Mouse (Mus musculus): ENCODE data around the gene C1qtnf2.
A peak's percentile ranks its signal among the peaks of the same experiment; 100 is the strongest.

The C1qtnf2 gene

DNA sequence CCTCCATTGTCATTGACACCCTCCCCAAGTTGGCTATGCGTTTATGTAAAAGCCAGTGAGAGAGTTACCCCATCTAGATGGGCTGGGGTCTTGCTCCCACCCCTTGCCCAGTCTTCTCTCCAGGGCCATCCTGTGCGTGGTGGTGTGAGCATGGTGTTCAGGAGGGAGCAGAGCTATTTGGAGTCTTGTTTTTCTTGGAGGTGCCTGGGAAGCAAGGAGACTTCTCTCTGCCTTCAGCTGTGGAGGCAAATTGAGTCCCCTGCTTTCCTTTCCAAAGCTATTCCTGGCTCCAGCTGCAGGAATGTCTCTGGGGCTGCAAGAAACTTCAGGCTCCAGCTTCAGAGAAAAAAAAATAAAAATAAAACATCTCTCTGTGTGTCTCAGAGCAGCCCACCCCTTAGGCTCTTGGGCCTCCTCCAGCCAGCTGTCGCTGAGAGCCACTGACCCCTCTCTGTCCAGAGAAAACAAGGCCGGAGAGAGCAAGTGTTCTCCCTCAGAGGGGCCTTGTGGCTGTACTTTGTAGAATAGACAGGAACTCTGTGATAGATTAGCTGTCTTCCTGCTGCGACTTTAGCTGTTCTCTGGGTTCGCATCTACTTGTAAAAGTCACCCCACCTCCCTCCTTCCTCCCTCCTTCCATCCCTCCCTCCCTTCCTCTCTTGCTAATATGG is 9.2 kb downstream of the C1qtnf2 start:
- DNase-seq (ENCODE audit: low spot score in 2 of 2): no peak

DNA sequence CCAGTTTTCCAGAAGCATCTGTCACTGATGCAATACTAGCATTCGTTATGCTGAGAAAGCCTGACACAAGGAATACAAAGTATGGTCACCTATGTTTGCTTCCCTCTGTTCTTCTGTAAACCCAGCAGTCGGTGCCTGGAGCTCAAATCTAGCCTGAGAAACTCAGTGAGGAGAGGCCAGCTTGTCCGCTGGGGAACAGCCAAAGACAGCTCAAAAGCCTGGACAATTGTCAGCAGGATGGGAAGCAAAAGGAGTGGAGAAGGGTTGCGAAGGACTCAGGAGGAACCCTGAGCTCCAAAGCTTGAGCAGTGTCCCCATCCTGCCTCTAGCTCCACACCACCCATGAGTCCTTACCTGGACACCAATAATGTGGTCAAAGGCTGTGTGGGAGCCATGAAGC is 10.0 kb downstream of the C1qtnf2 start:
- DNase-seq (ENCODE audit: low spot score in 2 of 2): no peak

DNA sequence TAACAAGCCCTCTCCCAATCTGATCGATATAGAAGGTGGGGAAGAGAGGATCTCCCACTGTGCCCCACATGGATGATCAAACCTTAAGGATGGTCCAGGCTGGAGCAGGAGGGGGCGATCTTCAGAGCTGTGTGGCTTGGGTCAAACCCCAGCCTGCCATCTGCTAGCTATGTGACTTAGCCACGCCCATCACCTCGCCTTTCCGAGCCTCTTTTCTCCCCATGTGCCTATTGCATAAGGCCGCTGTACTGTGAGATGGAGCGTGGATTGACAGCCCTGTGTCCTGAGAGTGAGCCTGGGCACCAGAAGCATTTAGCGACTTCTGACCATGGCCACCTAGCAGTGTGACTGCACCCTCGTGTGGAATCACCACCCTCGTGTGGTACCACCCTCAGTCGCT is 10.6 kb downstream of the C1qtnf2 start:
- DNase-seq (ENCODE audit: low spot score in 2 of 2): no peak

DNA sequence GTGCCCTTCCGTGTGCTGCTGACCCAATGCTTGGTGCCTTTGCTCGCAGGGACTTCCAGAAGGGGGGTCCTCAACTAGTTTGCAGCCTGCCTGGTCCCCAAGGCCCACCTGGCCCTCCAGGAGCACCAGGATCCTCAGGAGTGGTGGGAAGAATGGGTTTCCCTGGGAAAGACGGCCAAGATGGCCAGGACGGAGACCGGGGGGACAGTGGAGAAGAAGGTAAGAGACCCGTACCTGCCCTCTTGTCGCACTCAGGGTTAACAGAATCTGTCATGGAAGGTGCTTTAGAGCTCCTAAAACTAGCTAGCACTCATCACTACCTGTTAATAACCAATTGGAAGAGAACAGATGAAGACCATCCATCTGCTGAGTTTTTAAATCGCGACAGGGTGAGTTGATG is 11.8 kb downstream of the C1qtnf2 start:
- DNase-seq (ENCODE audit: low spot score in 2 of 2): no peak

DNA sequence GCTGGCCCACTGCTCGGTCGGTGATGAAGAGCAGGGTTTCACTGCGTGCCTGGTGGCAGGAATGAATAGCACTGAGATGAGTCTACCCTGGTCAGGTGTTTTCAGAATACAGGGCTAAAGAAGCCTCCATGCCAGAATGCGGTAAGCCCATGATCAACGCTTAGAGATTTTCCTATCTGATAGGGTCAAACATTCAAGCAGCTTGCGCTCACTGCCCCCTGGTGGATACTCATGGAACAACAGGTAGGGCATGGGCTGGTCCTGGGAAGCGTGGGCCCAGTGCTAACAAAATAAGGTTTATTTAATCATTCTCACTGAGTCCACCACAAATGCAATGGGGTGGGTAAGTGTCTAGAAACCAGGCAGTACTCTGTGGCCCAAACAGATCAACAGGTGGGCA is 18.6 kb downstream of the C1qtnf2 start:
- peak; percentile 67 to 73 for DNase-seq (ENCODE audit: low spot score in 2 of 2)

DNA sequence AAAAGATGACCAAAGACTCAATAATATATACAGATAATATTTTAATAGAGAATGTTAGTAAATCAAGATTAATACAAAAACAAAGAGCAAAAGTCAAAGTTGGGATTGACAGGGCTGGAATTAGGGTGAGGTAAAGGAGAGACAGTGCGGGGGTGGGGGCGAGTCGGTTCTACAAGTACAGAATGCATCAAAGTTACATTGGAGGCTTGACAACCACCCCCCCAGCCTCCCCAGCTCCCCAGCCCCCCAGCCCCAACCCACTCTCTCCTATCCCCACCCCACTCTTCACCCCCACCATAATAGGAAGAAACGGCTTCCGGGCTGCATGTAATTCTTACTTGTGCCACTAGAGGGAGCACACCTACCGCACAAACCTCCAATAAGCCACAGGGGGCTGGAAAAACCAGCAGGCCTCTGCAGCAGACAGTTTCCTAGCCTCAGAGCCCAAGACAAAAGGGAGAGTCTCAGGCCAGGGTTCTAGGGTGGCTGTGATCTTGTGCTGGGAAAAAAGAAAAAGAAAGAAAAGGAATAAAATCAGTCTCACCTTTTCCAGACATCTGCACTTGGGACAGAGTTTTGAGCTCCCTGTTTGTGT is 19.8 kb downstream of the C1qtnf2 start:
- peak; percentile 72 to 75 for DNase-seq (ENCODE audit: low spot score in 2 of 2)

DNA sequence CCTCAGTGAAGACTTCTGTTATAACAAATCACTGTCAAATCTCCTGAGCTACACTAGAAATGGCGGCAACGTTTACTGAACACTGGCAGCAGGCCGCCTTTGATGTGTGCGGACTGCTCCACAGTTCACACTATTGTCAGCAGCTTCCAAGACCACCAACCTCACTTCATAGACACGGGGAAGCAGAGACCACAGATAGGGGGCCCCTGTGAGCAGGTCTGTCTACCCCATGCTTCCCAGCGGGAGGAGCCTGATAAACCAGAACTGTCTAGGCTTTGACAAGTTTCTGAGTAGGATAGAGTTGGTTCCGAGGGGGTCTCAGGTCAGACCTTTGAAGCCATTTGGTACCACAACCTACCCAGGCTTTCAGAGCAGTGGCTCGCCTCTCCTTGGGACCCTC is 21.0 kb downstream of the C1qtnf2 start:
- no peak for DNase-seq (ENCODE audit: low spot score in 2 of 2)

DNA sequence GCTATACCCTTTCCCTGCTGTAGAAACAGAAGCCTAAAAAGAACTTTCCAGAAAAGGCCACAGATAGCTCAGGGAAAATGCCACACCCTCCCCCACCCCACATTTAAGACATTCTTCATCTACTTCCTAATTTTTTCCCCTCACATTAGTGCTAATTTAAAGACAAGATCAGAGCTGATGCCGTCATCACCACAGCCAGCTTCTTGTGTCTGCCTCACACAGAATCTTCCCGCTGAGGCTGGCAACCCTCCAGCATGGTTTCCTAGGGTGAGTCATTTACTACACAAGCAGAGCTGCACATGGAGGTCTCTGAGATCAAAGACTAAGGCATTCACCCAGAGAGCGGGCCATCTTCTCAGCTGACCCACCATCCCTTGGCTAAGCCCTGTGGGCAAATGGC is 21.5 kb downstream of the C1qtnf2 start:
- DNase-seq (ENCODE audit: low spot score in 2 of 2): peak; percentile 51 to 55

DNA sequence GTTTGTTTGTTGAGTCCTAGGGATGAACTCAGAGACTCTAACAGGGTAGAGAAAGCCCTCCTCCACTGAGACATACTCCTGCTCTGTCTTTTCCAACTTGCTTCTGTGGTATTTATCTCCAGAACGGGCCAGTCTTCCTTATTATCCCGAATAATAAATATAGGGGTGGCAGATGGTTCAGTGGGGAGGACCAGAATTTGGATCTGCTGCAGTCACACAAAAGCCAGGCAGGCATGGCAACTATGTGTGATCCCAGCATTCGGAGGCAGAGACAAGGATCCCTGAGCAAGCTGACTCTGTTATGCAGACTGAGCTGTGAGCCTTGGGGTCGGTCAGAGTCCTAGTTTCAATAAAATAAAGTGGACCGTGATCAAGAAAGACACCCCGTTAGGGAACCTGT is 27.2 kb downstream of the C1qtnf2 start:
- no peak for DNase-seq (ENCODE audit: low spot score in 2 of 2)

DNA sequence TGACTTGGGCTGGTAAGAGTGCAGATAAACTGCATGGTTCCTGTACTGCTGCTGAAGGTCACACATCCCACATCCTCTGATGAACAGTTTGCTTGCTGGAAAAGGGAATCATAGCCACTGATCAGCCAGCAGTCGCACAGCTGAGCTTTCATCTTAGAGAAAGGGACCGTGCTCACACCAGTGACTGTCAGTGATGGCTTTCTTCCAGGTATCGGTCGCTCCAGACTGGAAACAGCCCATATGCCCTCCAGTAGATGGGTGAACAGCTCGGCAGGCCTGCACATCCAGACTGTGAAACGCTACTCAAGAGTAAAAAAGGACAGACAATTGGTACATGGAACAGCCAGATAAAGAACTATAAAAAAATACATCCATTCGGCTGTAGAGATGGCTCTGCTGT is 31.1 kb downstream of the C1qtnf2 start:
- no peak for DNase-seq (ENCODE audit: low spot score in 2 of 2)

DNA sequence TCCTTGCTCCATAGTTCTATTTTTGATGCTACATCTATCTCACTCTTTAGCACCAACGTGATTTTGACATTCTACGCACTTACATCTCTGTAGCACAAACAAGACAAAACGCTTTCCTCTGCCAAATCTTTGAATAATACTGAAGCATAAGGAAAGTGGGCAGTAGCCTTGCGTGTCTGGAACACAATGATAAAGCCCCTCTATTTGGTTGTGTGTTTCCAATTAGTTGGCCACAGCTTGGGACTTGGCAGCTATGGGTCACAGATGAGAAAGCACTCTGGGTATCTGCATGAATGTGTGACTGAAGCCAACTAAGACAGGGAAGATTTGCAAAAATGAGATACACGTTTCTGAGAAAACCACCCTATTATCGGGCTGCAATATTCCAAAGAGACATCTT is 33.9 kb downstream of the C1qtnf2 start:
- no peak for DNase-seq (ENCODE audit: low spot score in 2 of 2)

DNA sequence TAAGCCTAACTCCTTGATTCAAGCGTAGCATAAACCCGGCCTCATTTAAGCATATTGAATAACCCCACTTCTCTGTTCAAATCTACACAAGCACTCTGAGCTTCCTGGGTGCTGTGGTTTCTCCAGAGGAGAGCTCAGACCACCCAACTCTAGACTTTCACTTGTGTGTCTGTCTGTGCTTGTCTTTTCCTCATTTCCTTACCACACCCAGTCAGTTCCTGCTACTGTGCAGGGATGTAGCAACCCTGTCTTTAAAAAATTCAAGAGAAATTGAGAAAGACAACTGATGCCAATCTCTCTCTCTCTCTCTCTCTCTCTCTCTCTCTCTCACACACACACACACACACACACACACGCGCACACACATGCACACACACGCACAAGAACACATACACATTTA is 35.8 kb downstream of the C1qtnf2 start:
- no peak for DNase-seq (ENCODE audit: low spot score in 2 of 2)

DNA sequence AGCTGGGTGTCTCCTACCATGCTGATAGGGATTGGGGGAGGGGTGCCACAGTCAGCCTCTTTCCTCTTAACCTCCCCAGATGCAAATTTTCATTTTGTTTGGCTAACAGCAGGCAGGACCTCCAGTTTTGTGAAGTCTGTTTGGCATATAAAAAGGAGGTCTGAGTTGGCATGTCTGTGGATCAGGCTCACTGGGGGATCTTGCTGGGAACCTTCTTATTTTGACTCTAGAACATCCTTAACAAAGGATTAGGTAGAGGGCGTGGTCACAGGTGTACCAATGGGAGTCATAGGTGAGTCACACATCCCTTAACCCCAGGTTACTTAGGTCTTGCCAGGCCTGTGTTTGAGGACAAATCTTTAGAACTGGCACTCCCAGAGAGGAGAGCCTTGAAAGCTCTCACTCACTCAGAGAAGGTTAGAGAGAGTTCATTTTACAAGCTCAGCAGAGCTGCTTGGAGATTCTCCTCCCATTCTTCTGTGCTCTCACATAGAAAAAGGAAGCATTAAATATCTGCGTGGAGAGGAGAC is 38.6 kb downstream of the C1qtnf2 start:
- no peak for DNase-seq (ENCODE audit: low spot score in 2 of 2)

DNA sequence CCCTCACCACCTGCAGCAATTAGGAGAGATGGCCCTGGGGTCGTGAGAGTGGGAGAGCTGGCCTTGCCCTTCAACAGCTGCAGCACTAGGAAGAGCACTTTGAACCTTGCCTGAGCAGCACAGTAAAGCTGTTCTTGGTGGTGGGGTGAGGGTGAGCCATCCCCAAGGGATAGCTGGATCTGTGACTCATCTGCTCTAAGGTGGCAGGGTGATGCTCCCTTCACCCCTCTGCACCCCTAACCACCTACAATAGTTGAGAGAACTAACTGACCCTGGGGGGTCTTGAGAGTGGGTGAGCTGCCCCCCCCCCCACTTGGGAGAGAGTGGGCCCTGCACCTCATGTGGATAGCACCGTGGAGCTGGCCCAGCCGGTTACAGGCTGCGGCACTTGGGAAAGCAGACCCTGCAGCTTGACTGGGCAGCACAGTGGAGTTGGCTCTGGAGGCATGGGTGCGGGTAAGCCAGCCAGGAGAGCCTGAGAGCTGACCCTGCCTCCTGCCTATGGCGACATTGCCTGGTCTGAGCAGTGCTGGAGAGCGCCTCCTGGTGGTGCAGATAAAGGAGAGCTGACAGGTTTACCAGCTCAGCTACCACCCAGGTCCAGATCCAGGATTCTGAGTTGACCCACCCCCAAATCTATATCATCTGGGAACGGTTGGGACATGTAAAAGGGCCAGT is 42.4 kb downstream of the C1qtnf2 start:
- no peak for DNase-seq (ENCODE audit: low spot score in 2 of 2)

DNA sequence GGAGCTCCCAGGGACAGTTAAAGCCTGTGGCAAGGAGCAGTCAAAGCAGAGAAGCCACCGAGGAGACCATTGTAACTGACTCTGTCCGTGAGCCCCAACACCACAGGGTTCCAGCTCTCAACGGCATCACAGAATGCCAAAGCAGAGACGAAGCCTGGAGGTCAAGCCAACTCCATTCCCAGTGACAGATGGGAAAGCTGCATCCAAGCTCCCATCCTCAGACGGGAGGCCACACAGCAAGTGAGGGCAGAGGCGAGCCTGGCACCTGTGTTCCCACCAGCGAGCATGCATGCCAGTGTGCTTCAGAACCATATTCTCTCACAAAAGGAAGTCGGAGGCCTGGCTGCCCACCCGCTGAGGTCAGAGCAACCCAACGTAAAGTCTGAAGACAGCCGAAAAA is 43.6 kb downstream of the C1qtnf2 start:
- DNase-seq (ENCODE audit: low spot score in 2 of 2): no peak

DNA sequence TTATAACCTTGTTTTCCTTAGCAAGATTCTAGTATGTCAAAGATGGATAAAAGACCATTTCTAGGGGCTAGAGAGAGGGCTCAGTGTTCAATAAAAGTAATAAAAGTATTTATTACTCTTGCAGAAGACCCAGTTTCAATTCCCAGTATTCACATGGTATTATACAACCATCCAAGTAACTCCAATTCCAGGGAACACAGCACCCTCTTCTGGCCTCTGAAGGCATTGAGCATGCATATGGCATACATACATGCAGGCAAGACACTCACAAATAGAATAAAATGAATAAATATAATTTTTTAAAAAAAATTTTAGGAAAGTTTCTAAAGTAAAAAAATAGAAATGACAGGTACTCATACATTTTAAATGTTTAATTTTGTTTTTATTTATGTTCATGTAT is 44.0 kb downstream of the C1qtnf2 start:
- no peak for DNase-seq (ENCODE audit: low spot score in 2 of 2)

DNA sequence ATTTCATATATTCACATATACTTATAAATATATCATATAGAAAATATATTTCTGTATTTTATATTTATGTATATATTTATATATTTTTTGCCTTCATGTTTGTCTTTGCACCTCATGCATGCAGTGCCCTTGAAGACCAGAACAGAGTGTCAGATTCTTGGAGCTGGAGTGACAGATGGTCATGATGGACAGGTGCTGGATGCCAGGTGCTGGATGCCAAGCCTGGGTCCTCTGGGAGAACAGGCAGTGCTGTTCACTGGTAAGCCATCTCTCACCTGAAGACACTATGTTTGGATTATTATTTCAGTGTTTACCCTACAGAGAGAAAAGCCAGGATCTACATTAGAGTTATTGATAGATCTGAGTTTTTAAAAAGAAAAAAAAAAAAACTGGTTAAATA is 44.7 kb downstream of the C1qtnf2 start:
- no peak for DNase-seq (ENCODE audit: low spot score in 2 of 2)

DNA sequence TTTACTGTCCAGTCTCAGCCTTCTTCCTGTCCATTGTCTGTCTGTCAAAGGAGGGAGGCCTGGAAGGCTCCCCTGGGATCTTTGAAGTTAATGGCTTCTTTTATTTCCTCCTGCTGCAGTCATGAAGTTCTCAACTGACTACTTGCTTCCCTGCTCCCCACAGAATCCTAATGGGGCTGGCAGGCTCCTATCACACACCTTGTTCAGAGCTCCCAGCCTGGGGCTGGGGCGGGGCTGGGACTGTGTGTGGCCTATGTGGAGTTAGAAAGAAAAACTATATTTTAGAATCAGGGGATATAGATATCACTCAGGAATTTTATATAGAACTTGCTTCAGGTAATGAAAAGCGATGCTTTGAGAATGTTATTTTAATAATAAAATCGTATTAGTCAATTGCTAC is 46.4 kb downstream of the C1qtnf2 start:
- DNase-seq (ENCODE audit: low spot score in 2 of 2): no peak

DNA sequence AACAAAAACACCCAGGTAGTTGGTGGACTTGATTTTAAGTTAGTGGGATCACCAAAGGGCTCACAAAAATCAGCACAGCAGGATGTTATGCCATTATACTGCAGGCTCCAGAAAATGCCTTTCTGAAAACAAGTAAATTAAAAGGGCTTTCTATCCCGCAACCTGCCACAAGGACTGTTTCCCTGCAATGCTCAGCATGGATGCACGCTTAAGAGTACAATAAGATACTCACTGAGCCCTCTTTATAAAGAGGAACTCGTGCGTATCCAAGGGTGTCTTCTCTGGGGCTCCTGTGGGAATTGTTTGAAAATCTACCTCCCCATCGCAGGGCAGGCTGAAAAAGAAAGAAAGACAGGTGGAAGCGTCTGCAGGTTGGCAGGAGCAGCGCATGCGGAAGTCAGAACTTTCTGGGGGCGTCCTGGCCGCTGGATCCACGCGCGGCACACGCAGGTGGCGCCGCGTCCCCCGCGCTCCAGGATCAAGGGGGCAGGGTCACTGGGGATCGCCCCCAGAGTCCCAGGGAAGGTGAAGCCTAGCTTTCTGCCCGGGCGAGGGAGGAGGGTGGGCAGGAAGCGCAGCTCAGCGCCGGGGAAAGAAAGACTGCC is 54.1 kb downstream of the C1qtnf2 start:
- DNase-seq (ENCODE audit: low spot score in 2 of 2): peak; percentile 42 to 64

DNA sequence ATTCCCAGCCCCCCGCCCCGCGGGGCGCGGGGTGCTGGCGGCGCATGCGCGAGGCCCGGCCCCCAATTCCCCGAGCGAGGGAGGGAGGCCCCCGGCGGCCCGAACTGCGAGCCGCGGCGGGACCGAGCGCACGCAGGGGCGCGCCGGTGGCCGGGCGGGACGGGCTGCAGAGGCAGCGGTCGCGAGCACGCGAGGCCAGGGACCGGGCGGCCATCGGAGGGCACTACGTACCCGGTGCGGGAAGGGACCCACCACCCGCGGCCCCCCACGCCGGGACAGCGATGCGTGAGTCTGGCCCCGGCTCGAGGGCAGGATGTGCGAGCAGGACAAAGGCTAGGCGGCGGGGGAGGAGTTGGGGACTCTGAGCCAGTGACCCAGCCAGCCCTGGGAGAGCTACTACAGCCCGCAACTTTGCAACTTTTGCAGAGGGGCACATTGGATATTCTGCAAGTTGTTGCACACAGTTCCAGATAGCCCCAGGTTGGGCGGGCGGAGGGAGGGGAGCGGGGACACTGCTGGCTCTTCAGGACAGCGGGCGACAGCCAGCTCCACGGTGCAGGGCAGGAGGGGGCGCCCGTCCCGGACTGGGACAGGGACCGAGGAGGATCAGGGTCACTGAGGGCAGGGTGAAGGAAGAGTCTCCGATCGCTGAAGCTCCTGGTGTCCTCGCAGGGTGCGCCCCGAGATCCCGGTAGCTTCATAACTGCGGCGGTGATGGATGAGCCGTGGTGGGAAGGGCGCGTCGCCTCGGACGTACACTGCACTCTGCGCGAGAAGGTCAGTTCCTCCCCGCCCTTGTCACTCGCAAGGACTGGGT is 54.8 kb downstream of the C1qtnf2 start, which contains the start of gene Ccnjl:
Gene Ccnjl (plus strand): TSS at position 102 of the 817 bp plus-strand sequence.
- DNase-seq (ENCODE audit: low spot score in 2 of 2): peak; percentile 30 to 39

DNA sequence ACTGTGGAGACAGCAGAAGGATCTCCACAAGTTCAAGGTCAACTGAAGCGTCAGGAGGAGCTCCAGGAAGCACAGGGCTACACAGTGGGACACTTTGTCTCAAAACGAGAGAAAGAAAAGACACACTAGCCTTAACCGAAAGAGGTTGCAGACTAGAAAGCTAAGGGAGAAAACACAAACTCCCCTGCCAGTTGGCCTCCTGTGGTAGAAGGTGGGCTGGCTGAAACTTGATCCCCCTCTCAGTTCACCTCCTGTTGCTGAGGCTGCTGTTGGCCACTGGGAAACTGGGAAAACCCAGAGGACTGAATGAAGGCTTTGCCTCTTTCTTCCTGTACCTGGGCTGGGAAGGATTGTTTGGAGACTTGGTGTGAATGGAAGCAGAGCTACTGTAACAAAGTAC is 56.0 kb downstream of the C1qtnf2 start:
- DNase-seq (ENCODE audit: low spot score in 2 of 2): no peak

DNA sequence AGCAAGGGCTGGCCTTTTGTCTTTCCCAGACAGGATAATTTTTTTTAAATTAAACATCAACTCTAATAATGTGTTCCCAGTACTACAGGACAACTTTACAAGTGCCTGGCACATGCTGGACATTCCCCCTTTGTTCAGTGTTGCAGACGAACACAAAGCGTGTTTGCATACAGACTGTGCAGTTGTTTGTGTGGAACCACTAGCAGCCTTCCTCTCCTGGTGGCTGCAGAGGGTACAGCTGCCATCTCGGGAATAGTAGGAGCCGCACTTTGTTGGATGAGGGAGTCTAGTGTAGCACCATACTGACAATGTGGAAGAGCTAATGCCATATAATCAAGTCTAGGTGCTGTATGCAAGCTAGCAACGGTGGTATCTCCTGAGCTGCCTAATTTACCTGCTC is 57.5 kb downstream of the C1qtnf2 start:
- DNase-seq (ENCODE audit: low spot score in 2 of 2): no peak
